Mouse (Mus musculus) heart, adult 2 months (tissue): ENCODE measurements around the gene Arfgef3.

Experiments used
- CTCF ChIP-seq: fragments of 200-600 bp; IDR thresholded peaks from 2 replicates; pipeline ENCODE4 v1.8.1; 2022; ENCODE audit warnings: antibody characterized with exemption, mild to moderate bottlenecking, moderate library complexity
- EP300 ChIP-seq: fragments of 200-500 bp; IDR thresholded peaks from 2 replicates; pipeline ENCODE4 v1.6.1; 2011; ENCODE audit warnings: low read depth, low read length, control low read depth; ENCODE audit not compliant: insufficient read depth
- POLR2A ChIP-seq: fragments of 200-500 bp; IDR thresholded peaks from 2 replicates; pipeline ENCODE4 v1.6.1; 2011; ENCODE audit warnings: mild to moderate bottlenecking, low read depth, low read length, control low read depth; ENCODE audit not compliant: insufficient read depth

GRCm38 (mm10) chr10:18760241-18760640 is 16.5 kb upstream of the Arfgef3 start:
- TF ChIP-seq CTCF, result peak; percentile 64
- TF ChIP-seq EP300, result no peak
- TF ChIP-seq POLR2A, result no peak
